Mouse (Mus musculus): ENCODE measurements around the gene Spon2.

DNA sequence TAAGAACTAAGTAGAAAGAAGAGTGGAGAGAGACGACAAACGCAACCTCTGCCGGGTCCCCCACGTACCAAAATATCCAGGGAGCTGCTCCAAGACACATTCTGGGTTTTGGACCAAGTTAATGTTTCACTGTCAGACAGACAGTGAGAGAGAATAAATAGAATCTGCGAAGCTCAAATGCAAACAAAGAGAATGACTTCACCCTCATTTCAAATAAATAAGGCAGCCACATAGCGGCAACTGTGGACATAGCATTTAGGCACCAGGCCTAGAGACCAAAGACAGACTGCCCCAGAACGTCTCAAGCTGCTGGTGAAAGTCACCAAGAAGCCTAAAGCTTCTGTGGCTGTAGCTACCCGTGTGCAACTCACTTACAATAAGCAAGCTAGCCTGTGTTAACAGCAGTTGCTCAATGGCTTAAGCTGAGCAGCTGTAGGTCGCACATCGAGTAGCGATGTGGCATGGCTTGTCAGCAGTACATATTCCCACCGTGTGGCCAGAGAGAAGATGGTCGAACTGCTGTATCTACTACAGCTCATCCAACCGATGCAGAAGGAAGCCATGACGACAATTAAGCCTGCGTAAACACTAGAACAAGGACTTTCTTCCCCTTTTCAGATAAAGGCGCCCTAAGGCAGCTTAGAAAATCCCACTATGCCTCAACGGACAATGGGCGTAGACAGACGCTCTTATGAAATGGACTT is 643 bp upstream of the Spon2 start:
- no peak for TF ChIP-seq CTCF (conservative IDR thresholded peaks at IDR 0.05; ENCODE audit: low read length)
- TF ChIP-seq NANOG (IDR thresholded peaks at IDR 0.05; ENCODE audit: borderline replicate concordance, low read length), result no peak
- no peak for TF ChIP-seq POU5F1 (IDR thresholded peaks at IDR 0.05; ENCODE audit: borderline replicate concordance, low read length)
